Mouse (Mus musculus) cerebellum, adult 2 months (tissue): ENCODE data around the gene Blcap.

Experiments
- CTCF ChIP-seq: fragments of 200-500 bp; IDR thresholded peaks from 2 replicates; pipeline ENCODE4 v1.5.1; 2011; ENCODE audit warnings: low read depth, mild to moderate bottlenecking, control low read depth, low read length, moderate library complexity, borderline replicate concordance; ENCODE audit not compliant: insufficient read depth
- POLR2A ChIP-seq: fragments of 200-500 bp; IDR thresholded peaks from 2 replicates; pipeline ENCODE4 v1.6.1; 2011; ENCODE audit warnings: low read length, control low read depth, borderline replicate concordance; ENCODE audit not compliant: insufficient read depth

- TF ChIP-seq POLR2A (no peak), CTCF (no peak)
Observed at GRCm38 (mm10) chr2:157541631-157542030, 29.4 kb downstream of the Blcap start.
